Mouse (Mus musculus) CD4-positive helper T cell, adult 2 months (primary cell): ENCODE data around the gene Zfp787.
"Not testable (repeated sequence)": the region's sequence is repeated elsewhere in the genome, so short reads cannot be mapped to it uniquely, and the experiment has no call there.

Experiments
- DNase-seq: peaks from one replicate; pipeline ENCODE4 v3.0.0-alpha.2; 2012; ENCODE audit warnings: low read depth, missing footprints, low spot score

The Zfp787 gene

DNA sequence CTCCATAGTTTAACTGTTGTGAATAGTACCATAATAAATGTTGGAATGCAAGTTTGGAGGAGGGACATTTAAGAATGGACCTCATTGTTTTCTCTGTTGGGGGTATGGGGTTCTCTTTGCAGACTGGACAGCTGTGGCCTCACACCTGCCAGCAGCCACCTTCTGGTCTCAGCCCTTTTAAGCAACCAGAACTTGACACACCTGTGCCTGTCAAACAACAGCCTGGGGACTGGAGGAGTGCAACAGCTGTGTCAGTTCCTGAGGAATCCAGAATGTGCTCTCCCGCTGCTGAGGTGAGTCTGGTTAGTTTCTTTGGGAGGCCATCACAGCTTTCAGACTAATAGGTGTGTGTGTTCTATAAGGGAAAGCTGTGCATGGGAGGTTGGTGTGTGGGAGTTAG lies 34.7 kb downstream of the Zfp787 start:
- DNase-seq = not testable (repeated sequence)

DNA sequence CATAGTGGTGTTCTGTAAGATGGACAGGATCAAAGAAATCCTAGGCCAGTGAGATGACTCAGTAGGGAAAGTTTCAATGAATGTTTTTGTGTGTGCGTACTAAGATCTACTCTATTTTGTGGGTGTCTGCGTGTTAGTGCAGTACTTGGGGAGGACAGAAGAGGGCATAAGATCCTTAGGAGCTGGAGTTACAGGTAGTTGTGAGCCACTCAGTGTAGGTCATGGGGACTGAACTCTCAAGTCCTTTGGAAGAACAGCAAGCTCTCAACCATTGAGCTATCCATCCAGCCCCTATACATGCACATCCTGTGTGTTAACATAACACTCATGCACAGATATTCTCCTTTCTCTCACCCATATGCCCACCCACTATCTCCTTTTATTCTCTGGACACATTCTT lies 35.7 kb downstream of the Zfp787 start:
- not testable (repeated sequence) for DNase-seq

DNA sequence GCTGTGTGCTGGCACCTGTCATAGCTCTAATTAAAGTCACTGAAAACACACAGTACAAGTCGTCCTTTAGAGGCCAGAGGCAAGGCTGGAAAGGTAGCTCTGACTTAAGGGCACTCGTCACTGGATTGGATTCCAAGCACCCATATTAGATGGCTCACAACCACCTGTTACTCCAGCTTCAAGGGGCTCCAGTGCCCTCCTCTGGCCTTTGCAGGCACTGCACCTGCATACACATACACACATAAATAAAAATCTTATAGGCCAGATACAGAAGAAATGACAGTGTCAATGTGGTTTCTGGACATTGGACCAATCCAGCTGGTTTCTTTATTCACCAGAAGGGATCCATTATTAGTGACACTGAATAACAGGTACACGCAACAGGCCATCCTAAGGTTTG lies 36.3 kb downstream of the Zfp787 start:
- DNase-seq = no peak
